Mouse (Mus musculus) left cerebral cortex, postnatal 4 days (tissue): ENCODE results near the gene Dock8. TPM values are rescaled to one million over a fixed set of nuclear protein-coding genes. Genes with fewer than 3 reads are reported as not detected.

Experiments
- DNase-seq: peaks from one replicate; pipeline ENCODE4 v3.0.0-alpha.2; 2022
- intact Hi-C: fragments of 180-260 bp; cut with DNase I; formaldehyde crosslinking; loops from one replicate; pipeline ENCODE4 v1.15.1; 2025
- total RNA-seq, 2 experiments: library from RNA; stranded (reverse); gene quantifications; 2 replicates each; pipeline ENCODE4 v1.2.3; 2021

Gene Dock8
- total RNA-seq, 2 experiments from 2014 or later, result 1.3 TPM

DNA sequence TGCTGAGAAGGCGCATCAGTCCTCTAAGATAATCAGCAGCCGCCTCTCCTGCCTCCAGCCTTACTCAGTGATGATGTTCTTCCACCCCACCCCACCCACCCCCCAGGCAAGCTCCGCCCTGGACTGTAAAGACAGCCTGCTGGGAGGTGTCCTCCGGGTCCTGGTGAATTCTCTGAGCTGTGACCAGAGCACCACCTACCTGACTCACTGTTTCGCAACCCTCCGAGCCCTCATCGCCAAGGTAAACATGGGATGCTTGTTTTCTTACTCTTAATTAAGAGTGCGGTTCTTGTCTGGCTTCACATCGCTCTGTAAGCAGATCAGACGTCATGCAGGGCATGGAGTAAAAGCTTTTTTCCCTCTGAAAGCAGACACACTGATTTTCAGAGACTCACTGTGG, 172.1 kb downstream of the Dock8 start:
- intact Hi-C loops, result no loop called here
- DNase-seq, result no peak

DNA sequence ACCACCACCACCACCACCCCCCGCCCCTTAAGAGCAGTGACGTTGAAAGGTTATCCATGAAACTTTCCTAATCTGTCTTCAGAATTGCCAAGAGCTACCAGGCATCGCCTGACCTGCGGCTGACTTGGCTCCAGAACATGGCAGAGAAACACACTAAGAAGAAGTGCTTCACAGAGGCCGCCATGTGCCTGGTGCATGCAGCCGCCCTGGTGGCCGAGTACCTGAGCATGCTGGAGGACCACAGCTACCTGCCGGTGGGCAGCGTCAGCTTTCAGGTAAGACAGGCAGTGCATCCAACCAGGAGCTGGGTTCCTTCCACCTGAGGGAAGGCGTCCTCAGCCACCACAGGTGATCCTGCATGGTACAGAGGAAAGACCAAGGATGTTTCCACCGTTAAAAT, 177.4 kb downstream of the Dock8 start:
- DNase-seq, result no peak
- intact Hi-C loops, result no loop called here

DNA sequence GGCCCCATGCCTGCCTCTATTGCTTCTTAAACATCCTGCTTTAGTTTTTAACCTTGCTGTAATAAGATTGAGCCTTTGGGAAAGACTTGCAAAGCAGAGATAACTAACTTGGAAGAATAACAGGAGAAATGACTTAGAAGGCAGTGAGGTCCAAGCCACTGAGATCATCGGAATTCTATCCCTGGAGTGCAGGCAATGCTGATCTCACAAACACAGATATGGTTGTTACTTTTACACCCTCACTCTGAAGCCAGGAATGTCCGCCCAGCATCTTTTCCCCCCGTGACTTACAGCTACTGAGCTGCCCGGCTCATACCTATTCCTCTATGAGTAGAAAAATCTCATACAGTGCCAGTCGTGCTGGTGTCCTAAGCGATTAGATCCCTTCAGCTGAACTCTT, 180.7 kb downstream of the Dock8 start:
- intact Hi-C loops, result no loop called here
- no peak for DNase-seq

DNA sequence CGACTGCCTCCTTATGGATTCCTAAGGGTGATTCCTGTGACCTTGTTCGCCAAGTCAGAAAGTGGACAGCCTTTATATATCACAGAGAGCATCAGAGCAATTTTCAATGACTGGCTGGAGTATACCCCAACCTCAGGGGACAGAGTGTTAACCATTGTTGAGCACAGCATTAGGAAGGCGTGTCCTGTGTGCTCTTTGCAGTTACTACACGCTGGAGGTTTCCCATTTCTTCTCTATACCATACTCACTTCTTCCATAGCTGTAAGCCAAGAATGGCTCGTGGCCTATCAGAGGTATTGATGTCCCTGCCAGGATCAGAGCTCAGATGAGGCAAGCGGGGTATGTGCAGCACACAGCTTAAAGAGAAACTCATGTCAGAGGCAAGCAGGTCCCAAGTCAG, 181.2 kb downstream of the Dock8 start:
- intact Hi-C loops, result no loop called here
- DNase-seq, result no peak

DNA sequence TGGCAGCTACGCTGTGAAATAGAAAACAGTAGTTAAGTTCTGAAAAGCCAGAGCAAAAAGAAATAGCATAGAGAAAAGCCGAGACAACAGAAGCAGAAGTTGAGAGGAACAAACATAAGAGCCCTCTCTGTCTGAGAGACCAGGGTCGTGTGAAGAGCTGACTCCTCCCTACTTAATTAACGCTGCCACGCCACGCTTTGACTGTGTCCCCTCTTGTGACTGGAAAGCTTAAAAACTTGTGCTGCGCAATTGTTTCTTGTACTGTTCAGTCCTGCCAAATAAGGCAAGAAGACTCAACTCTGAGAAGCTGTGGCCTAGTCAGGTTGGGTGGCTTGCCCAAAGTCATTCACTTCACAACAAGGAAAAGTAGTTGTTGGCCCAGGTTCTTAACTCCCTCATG, 184.7 kb downstream of the Dock8 start:
- intact Hi-C loops, result no loop called here
- DNase-seq, result no peak

DNA sequence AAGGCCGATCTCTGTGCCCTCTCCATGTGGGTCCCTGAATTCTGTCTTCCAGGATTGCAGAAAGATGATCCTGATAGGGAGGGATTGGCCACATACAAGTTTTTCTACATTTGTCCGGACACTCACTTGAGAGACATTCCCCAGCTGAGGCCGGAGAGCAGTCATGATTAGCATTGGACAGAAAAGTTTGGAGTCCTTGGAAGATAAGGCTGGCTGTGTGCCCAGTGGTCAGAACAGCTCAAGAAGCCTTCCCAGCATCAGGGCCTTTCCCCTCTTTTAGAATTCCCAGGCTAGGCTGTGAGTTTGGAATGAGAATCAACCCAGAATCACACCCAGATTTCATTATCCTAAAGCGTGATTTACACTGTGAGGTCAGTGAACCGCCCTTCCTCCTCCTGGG, 187.0 kb downstream of the Dock8 start:
- intact Hi-C loops, result no loop called here

DNA sequence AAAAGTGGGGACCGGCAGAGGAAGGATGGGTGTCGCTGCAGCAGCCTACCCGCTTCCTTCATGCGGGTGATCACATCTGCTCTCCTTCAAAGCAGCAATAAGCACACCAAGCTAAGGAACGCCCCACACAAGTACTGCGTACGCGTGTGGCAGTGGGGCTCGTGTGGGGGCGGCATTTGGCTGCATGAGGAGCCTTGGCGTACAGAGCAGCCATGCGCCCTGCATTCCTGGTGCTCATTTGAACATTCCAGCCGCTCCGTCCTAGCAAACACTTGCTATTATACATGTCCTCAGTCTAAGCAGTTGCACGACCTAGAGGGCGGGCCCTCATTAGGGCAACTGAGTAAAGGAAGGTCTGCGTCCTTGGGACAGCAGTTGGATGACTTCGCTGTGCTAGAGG, 188.3 kb downstream of the Dock8 start:
- DNase-seq, result no peak
- intact Hi-C loops, result no loop called here

More for the DNA sequence above, 187.0 kb downstream of the Dock8 start:
- DNase-seq, result no peak

DNA sequence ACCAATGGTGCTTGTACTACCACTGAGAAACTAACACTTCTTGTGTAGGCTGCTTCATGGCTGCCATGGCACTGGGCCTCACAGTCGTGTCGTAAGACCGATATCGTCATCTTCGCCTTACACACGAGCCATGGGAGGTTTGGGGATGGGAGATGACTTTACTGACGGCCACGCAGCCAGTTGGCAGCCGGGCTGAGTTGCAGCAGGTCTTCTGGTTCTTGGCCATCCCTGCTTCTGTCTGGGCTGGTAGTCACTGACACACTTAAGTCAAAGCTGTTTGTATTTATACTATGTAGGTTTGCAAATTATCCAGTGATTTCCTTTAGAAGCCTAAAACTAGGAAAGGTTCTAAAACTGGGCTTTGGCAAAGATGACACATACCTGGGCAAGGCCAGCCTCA, 194.4 kb downstream of the Dock8 start:
- intact Hi-C loops, result no loop called here
- peak; percentile 54 for DNase-seq

DNA sequence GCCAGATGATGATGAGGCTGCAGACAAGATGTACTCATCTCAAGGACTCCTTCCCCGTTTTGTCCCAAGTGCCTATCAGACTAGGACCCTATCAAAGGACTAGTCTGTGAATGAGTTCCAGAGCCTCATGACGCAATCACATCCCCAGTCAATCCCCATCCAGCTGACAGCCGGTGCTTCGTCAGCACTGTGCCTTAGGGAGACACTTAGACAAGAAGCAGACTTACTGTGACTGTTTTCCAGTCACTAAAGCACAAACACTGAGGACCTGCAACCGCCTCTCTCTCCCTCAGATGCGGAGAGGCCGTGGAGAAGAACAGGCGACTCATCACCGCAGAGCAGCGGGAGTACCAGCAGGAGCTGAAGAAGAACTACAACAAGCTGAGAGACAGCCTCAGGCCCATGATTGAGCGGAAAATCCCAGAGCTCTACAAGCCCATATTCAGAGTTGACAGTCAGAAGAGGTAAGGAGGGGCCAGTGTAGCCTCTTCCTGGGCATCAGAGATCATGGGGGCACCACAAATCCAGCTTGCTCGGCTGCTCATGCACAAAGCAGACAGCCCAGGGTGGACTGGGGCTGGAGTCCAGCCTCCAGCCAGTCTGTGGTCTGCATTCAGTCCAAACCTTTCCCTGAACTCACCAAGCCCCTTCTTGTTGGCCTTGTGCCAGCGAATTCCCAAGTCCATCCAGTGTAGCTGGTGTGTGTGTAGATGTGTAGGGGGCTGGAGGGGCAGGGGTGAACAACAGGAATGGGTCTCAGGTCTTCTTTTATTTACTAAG, 200.9 kb downstream of the Dock8 start:
- intact Hi-C loops, result no loop called here
- peak; percentile 23 for DNase-seq

DNA sequence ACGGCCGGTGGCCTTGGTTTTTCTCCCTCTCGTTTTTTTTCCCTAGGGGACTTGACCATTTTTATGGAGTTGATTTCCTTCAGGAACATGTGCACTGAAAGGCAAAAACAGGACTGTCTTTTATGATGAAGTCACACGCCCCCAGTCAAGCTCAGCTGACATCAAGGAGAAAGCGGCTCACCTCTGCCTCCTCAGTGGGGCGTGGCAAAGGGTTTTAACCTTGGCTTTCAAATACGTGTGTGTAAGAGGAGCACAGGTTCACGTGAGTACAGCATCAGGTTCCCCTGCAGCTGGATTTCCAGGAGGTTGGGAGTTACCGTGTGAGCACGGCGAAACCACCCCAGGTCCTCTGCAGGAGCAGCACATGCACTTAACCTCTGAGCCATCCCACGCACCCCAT, 203.7 kb downstream of the Dock8 start:
- DNase-seq, result no peak
- intact Hi-C loops, result no loop called here

DNA sequence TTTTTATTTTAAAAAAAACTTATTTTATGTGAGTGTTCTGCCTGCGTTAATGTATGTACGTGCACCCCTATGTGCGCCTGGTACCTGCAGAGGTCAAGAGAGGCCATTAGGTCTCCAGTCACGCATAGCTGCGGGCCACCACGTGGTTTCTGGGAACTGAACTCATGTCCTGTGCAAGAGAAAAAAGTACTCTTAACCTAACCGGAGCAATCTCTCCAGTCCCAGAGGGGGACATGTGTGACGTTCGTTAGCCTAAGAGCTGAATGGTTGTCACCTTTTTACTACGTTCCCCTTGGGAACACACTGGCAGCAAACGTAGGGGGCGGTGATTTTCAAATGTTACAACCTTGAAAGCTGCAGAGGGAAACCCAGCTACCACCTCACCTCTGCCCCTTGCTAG, 207.6 kb downstream of the Dock8 start:
- intact Hi-C loops, result no loop called here
- no peak for DNase-seq

DNA sequence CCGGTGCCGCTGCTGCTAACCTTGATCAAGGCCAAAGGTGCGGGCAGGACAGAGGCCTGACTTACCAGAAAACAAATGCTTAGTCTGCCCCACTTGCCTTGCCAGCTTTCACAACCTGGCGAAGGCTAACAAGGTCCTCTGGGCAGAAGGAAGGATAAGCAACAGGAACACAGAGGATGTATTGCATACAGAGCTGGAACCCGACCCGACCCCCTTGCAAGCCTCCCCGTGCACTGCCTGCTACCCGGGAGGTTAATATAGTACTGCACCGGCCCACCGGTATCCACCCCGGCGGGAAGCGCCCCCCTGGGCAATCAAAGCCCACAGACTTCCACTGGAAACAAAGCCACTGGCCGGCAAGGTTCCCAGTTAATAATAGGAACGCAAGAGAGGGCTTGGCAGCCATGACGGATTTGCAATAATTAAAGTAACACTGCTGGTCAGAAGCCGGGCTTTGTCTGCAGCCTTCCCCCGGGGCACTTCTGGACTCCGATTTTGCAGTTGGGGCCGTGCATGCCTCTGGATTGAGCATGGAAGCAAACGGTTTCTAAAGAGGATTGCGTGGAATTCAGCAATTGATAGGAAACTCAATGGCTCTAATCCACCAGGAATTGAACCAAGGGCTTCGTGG, 208.5 kb downstream of the Dock8 start:
- intact Hi-C loops, result no loop called here
- peak; percentile 29 for DNase-seq

DNA sequence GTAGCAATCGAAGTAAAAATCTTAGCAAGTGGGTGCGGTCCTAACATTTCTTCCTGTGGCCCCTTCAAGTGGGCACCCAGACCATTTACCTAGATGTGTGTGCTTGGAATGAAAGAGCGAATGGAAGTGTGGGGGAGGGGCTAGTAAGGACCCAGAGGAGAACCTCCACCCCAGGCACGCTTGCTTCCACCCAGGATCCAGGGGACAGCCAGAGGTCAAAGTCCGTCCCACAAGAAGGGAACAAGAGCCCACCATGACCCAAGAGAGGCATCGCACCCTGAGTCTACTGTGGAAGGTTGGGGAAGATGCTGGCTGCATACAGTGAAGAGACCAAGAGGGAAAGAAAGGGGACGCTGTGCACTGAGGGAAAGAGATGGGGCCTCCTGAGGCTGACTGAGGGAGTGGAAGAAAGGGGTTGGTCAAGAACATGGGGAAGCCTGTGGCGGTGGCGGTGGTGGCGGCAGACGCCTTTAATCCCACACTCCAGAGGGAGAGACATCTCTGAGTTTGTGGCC, 209.3 kb downstream of the Dock8 start:
- DNase-seq, result no peak
- intact Hi-C loops, result no loop called here

DNA sequence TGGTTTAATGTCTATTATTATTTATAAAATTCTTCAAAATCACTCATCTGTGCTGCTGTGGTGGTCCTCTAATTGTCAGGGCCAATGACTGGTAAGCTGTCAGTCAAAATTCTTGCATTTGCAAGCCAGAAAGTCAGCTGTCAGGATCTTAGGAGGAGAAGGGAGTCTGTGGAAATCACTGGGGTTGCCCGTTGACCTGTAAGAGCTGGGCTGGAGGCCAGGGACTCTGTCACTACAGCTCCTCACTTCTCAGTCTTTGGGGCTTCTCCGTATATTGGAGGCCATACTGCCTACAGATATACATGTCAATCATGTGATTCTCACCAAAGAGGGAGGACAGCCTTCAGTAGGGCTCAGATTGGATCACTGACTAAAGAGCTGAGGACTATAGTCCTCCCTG, 221.3 kb downstream of the Dock8 start:
- intact Hi-C loops, result no loop called here
- DNase-seq, result no peak

DNA sequence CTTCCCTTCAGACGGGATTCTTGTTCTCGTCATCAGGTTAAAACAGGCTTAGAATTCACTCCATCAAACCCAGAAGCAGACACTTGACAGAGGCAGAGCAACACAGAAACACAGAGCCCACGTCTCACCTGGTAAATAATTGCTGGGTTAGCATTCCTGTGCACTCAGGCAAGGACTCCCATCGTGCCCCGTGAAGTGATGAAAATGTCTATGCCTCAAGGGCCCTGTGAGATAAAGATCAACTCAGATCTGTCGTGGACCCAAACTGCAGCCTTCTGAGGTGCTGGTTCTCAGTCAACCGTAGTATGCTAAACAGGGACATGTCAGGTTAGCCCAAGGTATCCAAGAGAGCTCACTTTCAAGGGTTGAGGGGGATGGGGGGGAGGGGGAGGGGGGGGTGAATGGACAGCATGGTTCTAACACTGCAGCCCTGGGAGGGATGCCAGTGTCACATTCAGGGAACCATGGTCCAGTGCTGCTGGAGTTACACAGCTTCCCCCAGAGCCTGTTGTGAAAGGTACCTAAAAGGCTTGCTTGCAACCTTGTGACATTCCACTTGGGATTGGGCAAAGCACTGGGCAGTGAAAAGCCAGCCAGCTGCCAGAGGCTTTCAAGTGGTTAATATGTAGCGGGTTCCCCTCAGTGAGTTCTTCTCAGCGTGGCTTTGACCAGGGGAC, 222.8 kb downstream of the Dock8 start:
- intact Hi-C loops, result no loop called here
- no peak for DNase-seq

DNA sequence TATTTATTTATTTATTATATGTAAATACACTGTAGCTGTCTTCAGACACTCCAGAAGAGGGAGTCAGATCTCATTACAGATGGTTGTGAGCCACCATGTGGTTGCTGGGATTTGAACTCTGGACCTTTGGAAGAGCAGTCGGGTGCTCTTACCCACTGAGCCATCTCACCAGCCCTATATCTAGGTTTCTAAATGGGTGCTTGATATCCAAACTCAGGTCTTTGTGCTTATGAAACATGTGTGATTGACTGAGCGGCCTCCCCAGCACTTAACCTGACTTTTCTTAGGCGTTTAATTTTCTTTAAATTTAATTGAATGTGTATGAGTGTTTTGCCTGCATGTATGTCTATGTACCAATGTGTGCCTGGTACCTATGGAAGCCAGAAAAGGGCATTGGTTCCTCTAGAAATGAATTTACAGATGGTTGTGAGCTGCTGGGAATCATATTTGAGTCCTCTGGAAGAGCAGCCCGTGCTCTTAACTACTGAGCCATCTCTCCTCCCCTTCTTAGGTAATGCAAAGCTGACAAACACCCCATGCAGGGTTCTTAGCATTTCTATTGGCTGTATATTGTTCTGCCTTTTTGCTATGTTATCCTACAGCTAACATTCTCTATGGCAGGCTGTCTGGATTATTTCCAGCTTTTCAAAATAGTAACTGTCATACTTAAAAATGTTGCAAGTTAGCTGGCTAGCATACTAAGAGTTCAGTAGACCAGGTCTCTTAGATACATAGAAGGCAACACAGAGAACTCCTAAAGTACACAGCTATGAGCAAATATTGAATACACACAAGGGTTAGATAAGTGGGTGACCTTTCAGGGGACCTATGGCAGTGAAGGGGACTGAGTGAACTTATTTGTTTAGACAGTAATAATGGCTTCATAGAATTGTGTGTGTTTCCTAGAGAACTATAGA, 231.0 kb downstream of the Dock8 start:
- no peak for DNase-seq
- intact Hi-C loops, result no loop called here

DNA sequence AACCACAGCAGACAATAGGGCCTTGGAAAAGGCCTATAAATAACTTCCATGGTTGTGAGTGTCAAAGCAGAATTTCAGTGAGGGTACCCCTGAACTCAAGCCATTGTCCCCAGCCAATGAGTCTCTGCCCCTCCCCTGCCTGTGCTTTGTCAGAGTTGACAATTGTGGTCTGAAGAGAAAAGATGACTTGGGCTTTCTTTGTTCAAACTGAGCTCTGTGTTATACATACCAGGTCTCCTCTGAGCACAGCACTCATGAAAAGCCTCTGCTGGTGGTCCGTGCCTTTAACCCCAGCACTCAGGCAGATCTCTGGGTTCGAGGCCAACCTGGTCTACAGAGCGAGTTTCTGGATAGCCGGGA, 231.6 kb downstream of the Dock8 start:
- intact Hi-C loops, result no loop called here
- no peak for DNase-seq

DNA sequence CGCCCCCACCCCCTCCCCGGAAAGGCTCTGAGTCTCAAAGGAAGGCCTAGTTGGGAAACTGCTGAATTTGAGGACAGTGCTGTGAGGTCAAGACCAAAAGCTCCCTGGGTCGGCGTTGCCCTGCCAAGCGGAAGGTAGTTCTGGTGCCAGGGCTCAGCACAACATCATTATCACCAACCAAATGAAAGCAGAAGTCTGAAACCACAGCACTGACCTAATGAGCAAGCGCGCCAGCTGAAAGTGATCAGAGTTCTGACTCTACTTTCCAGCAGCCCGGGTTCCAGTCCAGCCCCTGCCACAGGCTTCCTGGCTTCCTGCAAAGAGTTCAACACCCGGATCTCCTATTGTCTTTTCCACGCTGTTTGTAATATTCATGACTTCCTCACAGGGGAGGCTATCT, 232.7 kb downstream of the Dock8 start:
- intact Hi-C loops, result no loop called here
- no peak for DNase-seq

DNA sequence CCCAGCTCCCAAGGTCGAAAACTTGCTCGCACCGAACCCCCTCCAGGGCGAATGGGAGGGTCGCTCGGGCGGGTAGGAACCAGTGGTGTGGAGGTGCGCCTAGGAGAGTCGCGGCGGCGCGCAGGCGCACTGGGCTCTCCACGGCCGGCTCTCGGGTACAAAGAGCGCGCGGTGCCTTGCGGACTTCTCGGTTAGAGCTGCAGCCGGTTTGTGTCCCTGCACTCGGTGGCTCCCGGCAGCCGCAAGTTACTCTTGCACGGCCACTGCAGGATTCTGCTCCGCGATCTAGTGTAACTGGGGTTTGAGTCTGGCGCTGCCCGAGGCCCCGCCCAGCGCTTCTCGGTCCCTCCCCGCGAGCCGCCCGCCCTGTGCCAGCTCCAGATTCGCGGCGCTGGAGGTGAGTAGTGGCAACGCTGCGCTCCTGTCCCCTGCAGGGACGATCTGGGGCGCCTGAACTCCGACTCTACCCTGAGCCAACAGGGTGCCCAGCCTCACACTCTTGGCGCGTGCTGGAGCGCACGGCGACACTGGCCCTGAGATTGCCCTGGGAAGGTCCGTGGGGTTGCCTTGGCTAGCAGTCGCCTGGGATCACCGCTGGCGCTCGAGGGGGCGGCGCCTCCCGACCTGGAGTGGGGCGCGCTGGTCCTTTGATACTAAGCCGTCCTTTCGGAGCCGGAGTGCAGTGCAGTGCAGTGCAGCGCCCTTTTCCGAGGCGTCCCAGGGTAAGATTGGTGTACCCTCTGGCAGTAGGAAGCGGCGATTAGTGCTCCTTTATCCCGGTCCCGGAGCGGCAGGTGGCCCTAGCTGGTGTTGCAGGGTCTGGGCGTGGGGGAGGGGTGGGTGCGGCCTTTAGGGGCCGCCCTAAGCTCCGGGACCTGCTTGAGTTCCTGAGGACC, 237.5 kb downstream of the Dock8 start, which contains the start of gene Kank1:
Gene Kank1, plus strand, starts transcription at position 380 of the 896 bp plus-strand sequence.
- peak; percentile 69 for DNase-seq
- intact Hi-C loops, result no loop called here
